Mouse (Mus musculus): ENCODE measurements at regions not wholly inside any gene's neighbourhood (a gene's known extent, or its start where the extent isn't known, plus 50 kb on each side); places are given as distances from the start of the nearest gene placed in this dataset.

GRCm38 (mm10) chr10:43676289-43676688, 98.2 kb downstream of the Cd24a start:
- H3K4me2 ChIP-seq, result no peak overlapping the region
- H3K4me3 ChIP-seq, result no peak overlapping the region
- no peak for ATAC-seq (ENCODE audit: low FRiP score, low read depth)
- H3K9me3 ChIP-seq, result no peaks in the 10 kb centered on the region
- WGBS, result 76% methylated on average over 5 of the region's 5 CpGs
- H3K27me3 ChIP-seq, result no peaks in the 10 kb centered on the region
- H3K4me1 ChIP-seq (replicated peaks), result no peaks in the 10 kb centered on the region
- H3K36me3 ChIP-seq, result no peaks in the 10 kb centered on the region
- H3K9ac ChIP-seq, result no peak overlapping the region
- no peak overlapping the region for H3K27ac ChIP-seq (replicated peaks)

- Histone ChIP-seq H3K4me1 (replicated peaks) (0 out of 2 replicates have a peak, but pooled peaks cover 3% of the 10 kb centered on the region), H3K27me3 (no peaks in the 10 kb centered on the region), H3K27ac (replicated peaks) (no peak overlapping the region), H3K9me3 (no peaks in the 10 kb centered on the region), H3K9ac (no peak overlapping the region), H3K36me3 (no peaks in the 10 kb centered on the region), H3K4me2 (no peak overlapping the region), H3K4me3 (no peak overlapping the region)
- WGBS, result 48% methylated on average over 12 of the region's 12 CpGs
- ATAC-seq (ENCODE audit: low FRiP score, low read depth), result no peak
These were observed 106.4 kb downstream of the Cd24a start for GRCm38 (mm10) chr10:43684247-43685033.

DNA sequence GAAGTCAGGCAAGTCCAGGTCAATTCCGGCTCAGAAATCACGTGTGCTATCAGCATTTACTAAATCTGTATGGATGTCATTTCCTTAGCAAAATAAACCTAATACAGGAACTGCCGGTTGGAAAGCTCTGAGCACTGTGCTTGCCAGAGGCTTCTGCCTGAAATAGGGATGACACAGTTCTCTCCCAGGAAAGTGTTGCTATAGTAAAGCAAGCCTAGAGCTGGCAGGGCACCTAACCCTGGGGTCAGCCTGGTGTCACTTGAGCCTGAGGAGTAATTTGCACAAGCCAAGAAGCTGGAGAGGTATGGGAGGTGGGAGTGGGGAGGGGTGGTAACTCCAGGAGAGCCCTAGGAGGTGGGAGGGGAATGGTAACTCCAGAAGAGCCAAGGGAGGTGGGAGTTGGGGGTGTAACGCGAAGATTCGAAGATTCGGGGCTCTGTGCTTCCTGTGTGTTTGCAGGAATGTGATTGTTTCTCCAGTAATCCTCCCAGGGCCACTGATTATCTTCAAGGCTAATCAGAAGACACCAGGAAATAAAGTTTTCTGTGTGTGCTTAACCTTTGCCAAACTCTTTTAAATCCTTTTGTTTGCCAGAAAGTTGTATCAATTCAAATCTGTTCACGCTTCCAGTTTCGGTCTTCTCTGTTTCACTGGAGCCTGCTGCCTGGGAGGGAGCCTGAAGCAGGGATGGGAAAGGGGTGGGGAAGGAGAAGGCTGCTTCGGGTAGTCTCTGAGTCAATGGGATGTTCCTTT, 111.3 kb downstream of the Cd24a start:
- WGBS, result 26% methylated on average over 10 of the region's 10 CpGs
- no peaks in the 10 kb centered on the region for H3K36me3 ChIP-seq

DNA sequence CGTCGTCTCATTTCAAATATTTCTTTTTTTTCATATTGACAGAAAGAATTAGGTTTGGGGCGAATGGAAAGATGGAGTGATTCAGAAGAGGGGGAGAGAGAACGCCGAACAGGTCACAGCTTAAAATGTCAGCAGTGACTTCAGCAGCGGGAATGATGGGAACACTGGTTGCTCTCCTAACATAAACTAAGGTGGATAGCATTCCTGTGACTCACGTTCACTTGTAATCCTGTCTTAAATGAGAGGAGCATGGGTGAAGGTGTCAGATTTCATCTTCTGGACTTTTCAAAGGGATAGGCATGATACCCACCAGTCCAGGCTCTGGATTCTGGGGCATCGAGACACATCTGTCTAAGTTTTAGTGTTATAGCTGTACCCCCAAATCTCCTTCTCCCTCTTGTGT, 111.8 kb downstream of the Cd24a start:
- no peak overlapping the region for H3K4me2 ChIP-seq
- no peak for ATAC-seq (ENCODE audit: low FRiP score, low read depth)
- no peak overlapping the region for H3K9ac ChIP-seq
- H3K4me1 ChIP-seq (replicated peaks), result 0 out of 2 replicates have a peak, but pooled peaks cover 4% of the 10 kb centered on the region
- 62% methylated on average over 8 of the region's 8 CpGs for WGBS
- no peak overlapping the region for H3K27ac ChIP-seq (replicated peaks)
- H3K27me3 ChIP-seq, result no peaks in the 10 kb centered on the region
- no peaks in the 10 kb centered on the region for H3K36me3 ChIP-seq
- no peaks in the 10 kb centered on the region for H3K9me3 ChIP-seq
- H3K4me3 ChIP-seq, result no peak overlapping the region

More for the DNA sequence above, 111.3 kb downstream of the Cd24a start:
- no peak for ATAC-seq (ENCODE audit: low FRiP score, low read depth)
- H3K4me2 ChIP-seq, result no peak overlapping the region
- no peak overlapping the region for H3K9ac ChIP-seq
- H3K27ac ChIP-seq (replicated peaks), result no peak overlapping the region
- H3K27me3 ChIP-seq, result no peaks in the 10 kb centered on the region
- H3K9me3 ChIP-seq, result no peaks in the 10 kb centered on the region
- no peak overlapping the region for H3K4me3 ChIP-seq
- 0 out of 2 replicates have a peak, but pooled peaks cover 4% of the 10 kb centered on the region for H3K4me1 ChIP-seq (replicated peaks)

GRCm38 (mm10) chr10:43693974-43694373, 115.9 kb downstream of the Cd24a start:
- Histone ChIP-seq H3K4me1 (replicated peaks) (0 out of 2 replicates have a peak, but pooled peaks cover 4% of the 10 kb centered on the region), H3K4me3 (no peak overlapping the region), H3K27me3 (no peaks in the 10 kb centered on the region), H3K27ac (replicated peaks) (no peak overlapping the region), H3K4me2 (no peak overlapping the region), H3K9me3 (no peaks in the 10 kb centered on the region), H3K9ac (no peak overlapping the region), H3K36me3 (no peaks in the 10 kb centered on the region)
- WGBS, result 75% methylated on average over 5 of the region's 5 CpGs
- ATAC-seq (ENCODE audit: low FRiP score, low read depth), result no peak

GRCm38 (mm10) chr10:43694508-43694907, 116.4 kb downstream of the Cd24a start:
- Histone ChIP-seq H3K4me2 (no peak overlapping the region), H3K4me1 (replicated peaks) (no peaks in the 10 kb centered on the region), H3K4me3 (no peak overlapping the region), H3K27ac (replicated peaks) (no peak overlapping the region), H3K9me3 (no peaks in the 10 kb centered on the region), H3K9ac (no peak overlapping the region), H3K36me3 (no peaks in the 10 kb centered on the region), H3K27me3 (no peaks in the 10 kb centered on the region)
- 43% methylated on average over 6 of the region's 6 CpGs for WGBS
- no peak for ATAC-seq (ENCODE audit: low FRiP score, low read depth)

DNA sequence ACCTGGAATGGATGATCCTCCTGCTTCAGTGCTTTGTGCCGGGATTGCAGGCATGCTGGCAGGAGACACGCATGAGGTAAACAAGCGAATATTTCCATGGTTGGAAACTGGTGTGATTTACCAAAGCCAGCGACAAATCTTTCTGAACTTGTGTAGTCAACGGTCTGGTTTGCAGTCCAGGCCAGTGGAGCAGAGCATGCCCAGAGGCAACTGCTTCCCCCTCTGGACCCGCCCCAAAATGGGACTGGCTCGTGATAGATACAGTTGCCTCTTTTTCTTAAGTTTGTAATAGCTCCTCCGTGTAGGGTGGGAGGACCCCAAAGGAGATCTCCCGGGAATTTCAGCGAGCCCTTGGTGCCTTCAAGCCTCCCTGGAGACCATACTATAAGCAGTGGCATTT, 117.4 kb downstream of the Cd24a start:
- WGBS, result 74% methylated on average over 10 of the region's 10 CpGs
- Histone ChIP-seq H3K4me2 (no peak overlapping the region), H3K9ac (no peak overlapping the region), H3K4me3 (no peak overlapping the region), H3K9me3 (no peaks in the 10 kb centered on the region), H3K36me3 (no peaks in the 10 kb centered on the region), H3K27ac (replicated peaks) (no peak overlapping the region), H3K27me3 (no peaks in the 10 kb centered on the region), H3K4me1 (replicated peaks) (no peaks in the 10 kb centered on the region)
- no peak for ATAC-seq (ENCODE audit: low FRiP score, low read depth)

GRCm38 (mm10) chr10:43697917-43698316, 119.8 kb downstream of the Cd24a start:
- Histone ChIP-seq H3K27ac (replicated peaks) (no peak overlapping the region), H3K4me2 (no peak overlapping the region), H3K27me3 (no peaks in the 10 kb centered on the region), H3K9me3 (no peaks in the 10 kb centered on the region), H3K4me1 (replicated peaks) (no peaks in the 10 kb centered on the region), H3K36me3 (no peaks in the 10 kb centered on the region), H3K9ac (no peak overlapping the region), H3K4me3 (no peak overlapping the region)
- ATAC-seq (ENCODE audit: low FRiP score, low read depth), result no peak
- 47% methylated on average over 2 of the region's 2 CpGs for WGBS

- Histone ChIP-seq H3K9me3 (no peaks in the 10 kb centered on the region), H3K36me3 (no peaks in the 10 kb centered on the region), H3K9ac (no peak overlapping the region), H3K27ac (replicated peaks) (no peak overlapping the region), H3K4me1 (replicated peaks) (no peaks in the 10 kb centered on the region), H3K27me3 (no peaks in the 10 kb centered on the region), H3K4me3 (no peak overlapping the region), H3K4me2 (no peak overlapping the region)
- no peak for ATAC-seq (ENCODE audit: low FRiP score, low read depth)
- 90% methylated on average over 13 of the region's 13 CpGs for WGBS
These were observed 122.5 kb downstream of the Cd24a start for GRCm38 (mm10) chr10:43700371-43701289.

DNA sequence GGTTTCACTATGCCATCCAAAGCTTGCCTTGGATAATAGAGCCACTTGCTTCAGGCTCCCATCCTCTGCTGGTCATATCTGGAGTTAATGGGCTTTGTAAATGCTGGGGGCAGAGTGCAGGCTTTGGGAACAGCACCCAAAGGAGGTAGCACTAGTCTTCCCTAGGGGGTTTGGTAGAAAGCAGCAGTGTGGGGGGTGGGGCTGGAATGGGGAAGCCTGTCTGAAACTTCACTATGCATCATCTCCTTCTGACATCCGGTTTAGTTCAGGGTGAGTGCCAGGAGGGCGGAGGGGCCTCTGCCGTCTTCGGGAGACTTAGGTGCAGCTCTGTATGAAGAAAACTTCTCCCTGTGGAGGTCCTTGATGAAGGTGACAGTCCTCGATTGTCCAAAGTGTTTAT, 124.8 kb downstream of the Cd24a start:
- H3K36me3 ChIP-seq, result no peaks in the 10 kb centered on the region
- no peak overlapping the region for H3K4me2 ChIP-seq
- no peaks in the 10 kb centered on the region for H3K4me1 ChIP-seq (replicated peaks)
- no peak overlapping the region for H3K27ac ChIP-seq (replicated peaks)
- 86% methylated on average over 5 of the region's 5 CpGs for WGBS
- no peaks in the 10 kb centered on the region for H3K9me3 ChIP-seq
- no peak overlapping the region for H3K4me3 ChIP-seq
- H3K9ac ChIP-seq, result no peak overlapping the region
- no peaks in the 10 kb centered on the region for H3K27me3 ChIP-seq
- ATAC-seq (ENCODE audit: low FRiP score, low read depth), result no peak

- no peaks in the 10 kb centered on the region for H3K36me3 ChIP-seq
- no peak for ATAC-seq (ENCODE audit: low FRiP score, low read depth)
- WGBS, result 62% methylated on average over 17 of the region's 17 CpGs
- no peaks in the 10 kb centered on the region for H3K4me1 ChIP-seq (replicated peaks)
- no peak overlapping the region for H3K4me2 ChIP-seq
- H3K4me3 ChIP-seq, result no peak overlapping the region
- H3K9ac ChIP-seq, result no peak overlapping the region
- no peaks in the 10 kb centered on the region for H3K9me3 ChIP-seq
- no peaks in the 10 kb centered on the region for H3K27me3 ChIP-seq
- H3K27ac ChIP-seq (replicated peaks), result no peak overlapping the region
These were observed 128.2 kb downstream of the Cd24a start for GRCm38 (mm10) chr10:43706001-43706988.

Measured in hindbrain, embryonic 15.5 days (tissue).